Mouse (Mus musculus) neural tube, embryonic 11.5 days (tissue): ENCODE measurements around the gene Olfr560. TPM values are rescaled to one million over a fixed set of nuclear protein-coding genes. Genes with fewer than 3 reads are reported as not detected.

Experiments used
- ATAC-seq: fragments of 200-750 bp; cut with Nextera tagmentation; 2 replicates; pipeline ENCODE4 v1.8.0; 2017; ENCODE audit warnings: moderate number of reproducible peaks, mild to moderate bottlenecking, moderate TSS enrichment, moderate library complexity; ENCODE audit not compliant: insufficient read depth, low FRiP score, low TSS enrichment
- DNase-seq: peaks from one replicate; pipeline ENCODE4 v3.0.0-alpha.2; 2015; ENCODE audit warnings: low spot score
- H3K27ac ChIP-seq: fragments of 300-500 bp; sonication (generic); 2 replicates; pipeline ENCODE4 v1.5.1; 2014; ENCODE audit warnings: low read depth, mild to moderate bottlenecking, low read length
- H3K27me3 ChIP-seq: fragments of 300-500 bp; sonication (generic); 2 replicates; pipeline ENCODE4 v1.6.1; 2014; ENCODE audit warnings: mild to moderate bottlenecking, low read length, mixed read lengths; ENCODE audit not compliant: control insufficient read depth, insufficient read depth
- H3K36me3 ChIP-seq: fragments of 300-500 bp; sonication (generic); 2 replicates; pipeline ENCODE4 v1.6.1; 2014; ENCODE audit warnings: mild to moderate bottlenecking, low read length, moderate library complexity, mixed read lengths; ENCODE audit not compliant: control insufficient read depth, insufficient read depth
- H3K4me1 ChIP-seq: fragments of 300-500 bp; sonication (generic); 2 replicates; pipeline ENCODE4 v1.6.1; 2014; ENCODE audit warnings: low read length, mixed read lengths; ENCODE audit not compliant: control insufficient read depth, insufficient read depth
- H3K4me2 ChIP-seq: fragments of 300-500 bp; sonication (generic); 2 replicates; pipeline ENCODE4 v1.6.1; 2014; ENCODE audit warnings: low read depth, mild to moderate bottlenecking, moderate library complexity
- H3K4me3 ChIP-seq: fragments of 300-500 bp; sonication (generic); 2 replicates; pipeline ENCODE4 v1.5.1; 2014; ENCODE audit warnings: low read depth, low read length
- H3K9ac ChIP-seq: fragments of 300-500 bp; sonication (generic); 2 replicates; pipeline ENCODE4 v1.6.1; 2014; ENCODE audit warnings: mild to moderate bottlenecking, low read length
- H3K9me3 ChIP-seq: fragments of 300-500 bp; sonication (generic); 2 replicates; pipeline ENCODE4 v1.6.1; 2016; ENCODE audit warnings: low read length; ENCODE audit not compliant: control insufficient read depth
- WGBS: fragments of 180-500 bp; shearing (Covaris S2); extraction: QIAGEN DNeasy Blood & Tissue Kit; methylation state at CpG from one replicate; pipeline ENCODE4 v1.1.7; 2014; 5-methylcytosine and 5-hydroxymethylcytosine counted together
- polyA plus RNA-seq: library from polyadenylated mRNA; unstranded; fragments of >200 nt; fragmentation: Nextera tagmentation; extraction: Ambion mirVana; gene quantifications from 2 replicates; pipeline ENCODE4 v1.2.1, GENCODE M21; 2014

Olfr560 gene
- polyA plus RNA-seq = not detected in 2 replicates

GRCm38 (mm10) chr7:102759266-102759665 is at the start of gene Olfr560, which contains the start of gene Olfr78:
Olfr560 (minus strand) TSS chr7:102759366.
Olfr78 (minus strand) TSS chr7:102759471.
- WGBS = 76% methylated on average over 4 of the region's 4 CpGs
- Histone ChIP-seq H3K9me3 (no peaks in the 10 kb centered on the region), H3K36me3 (no peaks in the 10 kb centered on the region), H3K27me3 (no peaks in the 10 kb centered on the region), H3K4me1 (no peaks in the 10 kb centered on the region), H3K27ac (no peak within 1 kb of the TSS), H3K9ac (no peak within 1 kb of the TSS), H3K4me3 (no peak within 1 kb of the TSS), H3K4me2 (no peak within 1 kb of the TSS)
- ATAC-seq (no peak), DNase-seq (no peak)

- no peaks in the 10 kb centered on the region for H3K4me1 ChIP-seq
- no peak within 1 kb of the TSS for H3K4me2 ChIP-seq
- DNase-seq = no peak
- H3K9ac ChIP-seq = no peak within 1 kb of the TSS
- H3K27me3 ChIP-seq = no peaks in the 10 kb centered on the region
- no peaks in the 10 kb centered on the region for H3K36me3 ChIP-seq
- H3K27ac ChIP-seq = no peak within 1 kb of the TSS
- no peak for ATAC-seq
- H3K4me3 ChIP-seq = no peak within 1 kb of the TSS
- no peaks in the 10 kb centered on the region for H3K9me3 ChIP-seq
Measured at GRCm38 (mm10) chr7:102803180-102803579, 44.0 kb upstream of the Olfr560 start, which contains the start of gene Olfr564. Olfr564 (plus strand) TSS chr7:102803480.

- no peak within 1 kb of the TSS for H3K9ac ChIP-seq
- no peaks in the 10 kb centered on the region for H3K4me1 ChIP-seq
- H3K36me3 ChIP-seq = no peaks in the 10 kb centered on the region
- DNase-seq = no peak
- no peaks in the 10 kb centered on the region for H3K27me3 ChIP-seq
- ATAC-seq = no peak
- no peak within 1 kb of the TSS for H3K4me2 ChIP-seq
- 84% methylated on average over 2 of the region's 2 CpGs for WGBS
- no peak within 1 kb of the TSS for H3K27ac ChIP-seq
- H3K9me3 ChIP-seq = no peaks in the 10 kb centered on the region
- H3K4me3 ChIP-seq = no peak within 1 kb of the TSS
Measured at GRCm38 (mm10) chr7:102770921-102771320, 11.8 kb upstream of the Olfr560 start, which contains the start of gene Olfr561. Olfr561 (plus strand) TSS chr7:102771221.

DNA sequence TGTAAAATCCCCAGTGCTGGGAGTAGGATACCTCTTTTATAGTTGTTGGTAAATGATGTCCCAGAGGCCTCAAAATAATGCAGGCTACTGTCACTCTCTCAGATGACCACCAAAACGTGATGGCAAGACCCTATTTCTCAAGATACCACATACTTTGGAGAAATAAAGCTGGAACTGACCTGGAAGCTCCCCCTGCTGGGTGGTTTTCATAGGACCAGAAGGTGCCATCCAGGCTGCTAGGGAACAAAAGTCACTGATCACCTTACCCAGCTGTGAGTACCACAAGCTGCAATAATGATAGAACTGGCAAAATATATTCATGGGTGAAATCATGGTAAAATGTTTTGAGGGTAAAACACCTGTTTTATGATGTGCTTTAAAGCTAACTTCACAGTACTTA is 7.1 kb downstream of the Olfr560 start:
- H3K27ac ChIP-seq = no peak overlapping the region
- no peaks in the 10 kb centered on the region for H3K36me3 ChIP-seq
- H3K4me1 ChIP-seq = no peaks in the 10 kb centered on the region
- H3K4me3 ChIP-seq = no peak overlapping the region
- DNase-seq = no peak
- WGBS = 18% methylated on average over 1 of the region's 1 CpGs
- H3K4me2 ChIP-seq = no peak overlapping the region
- no peak for ATAC-seq
- no peaks in the 10 kb centered on the region for H3K9me3 ChIP-seq
- no peaks in the 10 kb centered on the region for H3K27me3 ChIP-seq
- H3K9ac ChIP-seq = no peak overlapping the region

GRCm38 (mm10) chr7:102737705-102738104 is 21.5 kb downstream of the Olfr560 start:
- Histone ChIP-seq H3K4me3 (no peak overlapping the region), H3K27me3 (no peaks in the 10 kb centered on the region), H3K9me3 (no peaks in the 10 kb centered on the region), H3K9ac (no peak overlapping the region), H3K36me3 (no peaks in the 10 kb centered on the region), H3K4me2 (no peak overlapping the region), H3K4me1 (no peaks in the 10 kb centered on the region), H3K27ac (no peak overlapping the region)
- WGBS = 38% methylated on average over 2 of the region's 2 CpGs
- ATAC-seq = no peak
- DNase-seq = no peak

DNA sequence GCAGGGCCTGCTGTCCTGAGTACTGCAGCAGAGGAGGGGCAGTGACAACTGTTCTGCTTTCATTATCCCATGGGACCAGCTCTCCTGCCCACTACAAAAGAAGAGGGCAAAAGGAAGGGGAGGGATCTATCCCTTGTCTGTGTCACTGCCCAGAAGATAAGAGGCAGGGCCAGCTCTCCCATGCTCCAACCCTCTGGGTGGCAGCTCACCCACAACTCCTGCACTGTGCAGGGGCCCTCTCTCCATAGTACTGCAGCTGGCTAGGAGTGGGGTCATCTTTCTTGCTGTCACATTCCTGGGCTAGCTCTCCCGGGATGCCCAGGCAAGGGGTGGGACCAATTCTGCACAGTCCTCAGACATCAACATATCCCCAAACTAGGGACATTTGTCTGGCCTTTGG is 25.4 kb downstream of the Olfr560 start:
- no peak for DNase-seq
- no peaks in the 10 kb centered on the region for H3K4me1 ChIP-seq
- no peak overlapping the region for H3K9ac ChIP-seq
- ATAC-seq = no peak
- H3K9me3 ChIP-seq = no peaks in the 10 kb centered on the region
- no peaks in the 10 kb centered on the region for H3K36me3 ChIP-seq
- no peak overlapping the region for H3K27ac ChIP-seq
- WGBS = 67% methylated on average over 1 of the region's 1 CpGs
- no peaks in the 10 kb centered on the region for H3K27me3 ChIP-seq
- no peak overlapping the region for H3K4me3 ChIP-seq
- H3K4me2 ChIP-seq = no peak overlapping the region

DNA sequence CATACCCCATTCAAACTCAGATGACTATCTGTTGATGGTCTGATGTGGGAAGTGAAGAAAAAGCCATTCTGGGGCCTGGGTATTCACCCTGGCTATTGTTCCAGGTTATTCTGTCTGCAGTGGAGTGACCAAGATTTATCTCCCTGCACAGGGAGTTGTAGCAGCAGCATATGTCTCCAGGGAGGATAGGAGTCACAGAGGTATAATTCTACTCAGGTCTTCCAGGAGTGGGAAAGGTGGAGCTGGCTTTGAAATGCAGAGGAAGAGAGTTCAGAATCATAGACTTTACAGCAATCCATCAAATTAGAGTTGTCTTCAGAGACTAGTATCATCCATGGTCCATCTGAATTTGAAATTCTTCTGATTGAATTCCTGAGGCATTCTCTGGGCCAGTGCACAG is 31.8 kb downstream of the Olfr560 start, which contains the start of gene Olfr559:
Gene Olfr559, minus strand, starts transcription at position 101 of the 400 bp plus-strand sequence.
- Histone ChIP-seq H3K9me3 (no peaks in the 10 kb centered on the region), H3K9ac (no peak within 1 kb of the TSS), H3K4me3 (no peak within 1 kb of the TSS), H3K4me2 (no peak within 1 kb of the TSS), H3K27ac (no peak within 1 kb of the TSS), H3K36me3 (no peaks in the 10 kb centered on the region), H3K27me3 (no peaks in the 10 kb centered on the region), H3K4me1 (no peaks in the 10 kb centered on the region)
- no peak for ATAC-seq
- no peak for DNase-seq

- DNase-seq (no peak), ATAC-seq (no peak)
- Histone ChIP-seq H3K27ac (no peak within 1 kb of the TSS), H3K9me3 (no peaks in the 10 kb centered on the region), H3K27me3 (no peaks in the 10 kb centered on the region), H3K4me1 (no peaks in the 10 kb centered on the region), H3K4me2 (no peak within 1 kb of the TSS), H3K9ac (no peak within 1 kb of the TSS), H3K4me3 (no peak within 1 kb of the TSS), H3K36me3 (no peaks in the 10 kb centered on the region)
- 64% methylated on average over 1 of the region's 1 CpGs for WGBS
Measured at GRCm38 (mm10) chr7:102718970-102719369, 40.2 kb downstream of the Olfr560 start, which contains the start of gene Olfr33. Olfr33 (minus strand) TSS chr7:102719070.

DNA sequence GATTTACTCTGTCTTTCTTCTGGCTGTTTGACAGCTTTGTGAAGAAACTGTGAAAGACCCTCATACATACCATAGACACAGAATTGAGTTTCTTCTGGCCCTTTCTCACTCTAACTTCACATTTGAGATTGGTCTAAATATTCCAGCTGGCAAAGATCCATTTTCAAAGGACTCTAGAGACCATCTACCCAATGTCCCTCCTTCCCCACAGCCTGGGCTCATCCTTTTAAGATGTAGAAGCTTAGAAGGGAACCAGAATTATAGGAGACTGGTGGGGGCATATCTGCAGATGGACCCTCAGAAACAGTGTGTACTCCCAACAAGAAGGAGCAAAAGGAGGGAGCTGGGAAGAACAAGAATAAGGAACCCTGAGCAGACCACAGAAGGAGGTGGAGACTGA is 57.3 kb downstream of the Olfr560 start, which contains the start of gene Olfr558:
Gene Olfr558, plus strand, starts transcription at position 301 of the 400 bp plus-strand sequence.
- Histone ChIP-seq H3K27me3 (no peaks in the 10 kb centered on the region), H3K4me1 (no peaks in the 10 kb centered on the region), H3K27ac (no peak within 1 kb of the TSS), H3K4me2 (no peak within 1 kb of the TSS), H3K4me3 (no peak within 1 kb of the TSS), H3K36me3 (no peaks in the 10 kb centered on the region), H3K9me3 (no peaks in the 10 kb centered on the region), H3K9ac (no peak within 1 kb of the TSS)
- ATAC-seq (no peak), DNase-seq (no peak)
